Mouse (Mus musculus): ENCODE data around the gene B230307C23Rik. TPM values are rescaled to one million over a fixed set of nuclear protein-coding genes. Genes with fewer than 3 reads are reported as not detected.
"Not testable (repeated sequence)": the region's sequence is repeated elsewhere in the genome, so short reads cannot be mapped to it uniquely, and the experiment has no call there.

Gene B230307C23Rik
- total RNA-seq, 2 experiments from 2014 or later = 18.8 to 30.4 TPM

DNA sequence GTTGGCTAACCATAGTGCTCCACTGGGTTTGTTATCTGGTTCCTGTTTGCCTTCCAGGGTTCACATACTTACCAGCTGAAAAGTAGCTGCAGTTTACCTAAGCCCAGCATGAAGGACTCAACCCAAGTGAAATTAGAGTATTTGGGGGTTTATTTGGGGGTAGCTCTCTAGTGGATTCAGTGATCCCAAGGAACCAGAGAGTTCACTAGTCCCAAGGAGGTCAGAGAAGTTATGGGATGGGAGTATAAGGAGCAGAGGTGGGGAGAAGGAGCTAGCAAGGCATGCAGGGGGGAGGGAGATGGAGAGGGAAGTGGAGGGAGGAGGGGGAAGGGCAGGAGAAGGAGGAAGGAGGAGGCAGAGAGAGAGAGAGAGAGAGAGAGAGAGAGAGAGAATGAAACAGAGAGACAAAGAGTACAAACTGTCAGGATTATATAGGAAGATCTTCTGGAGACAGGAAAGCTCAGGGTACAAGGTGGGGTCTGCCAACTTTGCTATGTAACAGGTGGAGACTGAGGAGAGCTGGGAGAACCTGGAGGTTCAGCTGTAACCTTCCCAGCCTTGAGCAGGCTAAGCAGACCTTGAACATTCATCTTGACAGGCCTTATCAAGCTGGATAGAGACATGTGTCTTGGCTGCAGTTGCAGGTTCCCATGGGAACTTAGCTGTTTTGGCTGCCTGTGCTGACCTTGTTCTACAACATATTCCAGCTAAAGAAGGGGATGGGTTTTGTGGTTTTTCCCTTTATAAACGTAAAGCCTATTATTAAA lies 1.1 kb upstream of the B230307C23Rik start:
- DNase-seq (ENCODE audit: low spot score in 2 of 2) = peak; percentile 10 to 18

DNA sequence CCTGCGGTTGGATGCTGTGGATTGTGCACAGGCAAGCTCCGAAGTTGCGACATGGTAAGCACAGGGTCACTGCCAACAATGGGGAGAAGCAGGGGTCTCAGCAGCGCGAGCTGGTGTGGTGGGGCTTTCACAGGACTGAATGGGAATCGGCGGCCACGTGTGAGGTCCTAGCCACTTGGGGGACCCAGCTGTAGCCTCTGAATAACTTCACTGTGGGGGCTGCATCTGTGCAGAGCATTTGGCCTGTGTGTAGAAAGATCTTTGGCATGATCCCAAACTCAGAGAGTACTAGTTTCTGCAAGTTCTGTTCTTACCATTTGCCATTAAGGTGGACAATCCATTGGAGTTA lies 242 bp downstream of the B230307C23Rik start:
- DNase-seq (ENCODE audit: low spot score in 2 of 2) = not testable (repeated sequence)

DNA sequence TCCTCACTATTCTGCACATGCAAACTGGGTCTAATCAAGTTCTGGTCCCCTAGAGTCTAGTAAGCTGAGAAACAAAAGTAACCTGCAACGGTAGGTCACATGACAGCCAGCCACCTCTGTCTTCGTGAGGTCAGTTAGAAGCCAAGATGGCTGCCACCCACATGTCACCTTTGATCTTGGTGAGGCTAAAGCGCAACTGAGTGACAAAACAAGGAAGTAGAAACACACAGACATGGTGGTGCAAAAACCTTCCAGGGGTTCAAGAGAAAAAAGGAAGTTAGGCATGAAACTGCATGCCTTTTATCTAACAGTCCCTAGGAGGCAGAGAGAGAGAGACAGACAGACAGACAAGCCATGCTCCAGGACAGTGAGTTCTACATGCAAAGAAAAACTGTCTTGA lies 25.0 kb downstream of the B230307C23Rik start:
- no peak for DNase-seq (ENCODE audit: low spot score in 2 of 2)

DNA sequence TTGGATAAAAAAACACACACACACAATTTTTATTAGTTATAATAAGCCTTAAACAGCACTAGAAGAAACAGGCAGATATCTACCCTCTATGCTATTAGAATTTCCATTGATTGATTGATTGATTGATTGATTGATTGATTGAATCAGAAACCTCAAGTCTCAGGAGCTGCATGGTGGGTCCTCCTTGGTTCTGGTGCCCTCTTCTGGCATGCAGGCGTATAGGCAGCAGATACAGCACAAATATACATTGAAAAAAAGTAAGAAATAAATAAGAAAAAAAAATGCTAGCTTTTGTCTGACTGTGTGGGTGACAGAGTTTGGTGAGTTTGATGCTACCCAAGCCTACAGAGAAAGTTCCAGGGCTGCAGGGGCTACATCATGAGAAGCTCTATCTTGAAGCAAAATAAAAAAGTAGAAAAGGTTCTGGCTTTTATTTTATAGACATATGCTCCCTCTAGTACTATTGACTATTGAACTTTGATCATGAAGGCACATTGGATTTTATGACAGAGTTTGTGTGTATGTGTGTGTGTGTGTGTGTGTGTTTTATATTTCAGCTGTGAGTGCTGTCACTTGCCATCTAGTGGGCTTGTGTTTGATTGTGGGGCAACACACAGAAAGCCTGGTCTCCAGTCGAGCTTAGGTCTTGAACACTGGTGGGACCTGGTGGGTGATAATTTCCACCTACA lies 25.7 kb downstream of the B230307C23Rik start:
- DNase-seq (ENCODE audit: low spot score in 2 of 2) = no peak

DNA sequence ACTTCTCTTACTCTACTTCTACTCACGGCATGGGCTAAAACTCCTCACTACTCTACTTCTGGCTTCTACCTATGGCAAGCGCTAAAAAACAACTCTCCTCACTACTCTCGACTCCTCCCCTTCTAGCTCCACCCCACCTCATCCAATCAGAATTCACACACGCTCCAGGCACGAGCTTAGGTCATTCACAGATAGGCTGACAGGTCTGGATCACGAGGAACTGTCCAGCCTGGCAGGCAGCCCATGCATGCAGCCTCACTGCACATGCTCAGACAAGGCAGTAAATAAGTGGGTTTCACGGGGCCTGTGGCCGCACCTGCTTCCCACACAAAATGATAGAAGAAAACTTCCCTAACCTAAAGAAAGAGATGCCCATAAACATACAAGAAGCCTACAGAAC lies 29.1 kb downstream of the B230307C23Rik start:
- DNase-seq (ENCODE audit: low spot score in 2 of 2) = not testable (repeated sequence)

DNA sequence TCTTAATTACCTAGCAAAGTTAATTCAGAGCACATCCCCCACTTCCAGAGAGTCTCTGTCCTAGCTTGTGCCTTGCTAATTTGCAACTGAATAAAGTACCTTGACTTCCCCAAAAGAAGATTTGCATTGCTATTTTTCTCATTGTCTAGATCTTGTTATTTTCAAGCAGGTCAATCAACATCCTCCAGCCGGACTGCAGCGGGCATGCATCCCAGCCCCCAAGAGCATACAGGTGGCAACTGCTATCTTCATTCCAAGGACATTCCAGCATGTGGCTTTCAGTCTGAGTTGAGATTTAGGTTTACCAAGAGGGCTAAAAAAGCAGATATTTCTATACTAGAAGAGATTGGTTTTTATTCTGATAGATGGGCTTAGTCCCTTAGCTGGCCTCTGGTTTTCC lies 37.9 kb downstream of the B230307C23Rik start:
- not testable (repeated sequence) for DNase-seq (ENCODE audit: low spot score in 2 of 2)

DNA sequence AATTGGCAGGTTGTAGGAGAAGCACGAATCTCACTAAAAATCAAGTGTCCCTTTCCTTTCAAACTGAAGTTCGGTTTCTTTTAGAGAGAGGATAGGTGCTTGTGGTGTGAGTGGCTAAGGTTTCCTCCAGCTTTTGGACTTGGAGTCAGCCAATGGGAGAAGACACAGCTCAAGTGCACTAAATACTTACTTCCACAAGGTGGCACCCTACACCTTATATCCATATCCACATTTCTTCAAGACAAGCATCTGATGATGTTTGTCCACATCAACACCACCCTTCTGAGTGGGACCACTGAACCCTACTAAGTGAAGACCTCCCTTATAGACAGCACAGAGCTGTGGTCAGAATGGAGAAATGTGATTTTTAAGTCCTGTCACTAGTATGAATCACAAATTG lies 44.6 kb downstream of the B230307C23Rik start:
- peak in 1 of 2 experiments; percentile 14 for DNase-seq (ENCODE audit: low spot score in 2 of 2)

DNA sequence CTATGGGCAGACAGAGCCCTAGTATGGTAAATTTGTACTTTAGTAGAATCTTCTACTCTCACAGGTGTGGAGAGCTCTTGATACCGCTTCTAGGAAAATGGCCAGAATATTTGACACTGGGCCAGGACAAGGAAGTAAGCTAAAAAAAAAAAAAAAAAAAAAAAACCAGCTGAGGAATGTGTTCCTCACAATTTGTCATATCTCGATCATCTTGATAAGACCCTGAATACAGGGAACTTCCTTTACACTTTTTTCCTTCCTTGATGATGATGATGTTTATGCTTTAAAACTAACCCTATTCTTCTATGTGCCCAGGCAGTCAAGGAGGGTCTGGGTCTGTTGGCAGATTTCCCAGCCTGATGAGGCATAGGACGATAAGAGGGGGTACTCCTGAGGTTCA lies 82.3 kb downstream of the B230307C23Rik start:
- DNase-seq (ENCODE audit: low spot score in 2 of 2) = not testable (repeated sequence)

DNA sequence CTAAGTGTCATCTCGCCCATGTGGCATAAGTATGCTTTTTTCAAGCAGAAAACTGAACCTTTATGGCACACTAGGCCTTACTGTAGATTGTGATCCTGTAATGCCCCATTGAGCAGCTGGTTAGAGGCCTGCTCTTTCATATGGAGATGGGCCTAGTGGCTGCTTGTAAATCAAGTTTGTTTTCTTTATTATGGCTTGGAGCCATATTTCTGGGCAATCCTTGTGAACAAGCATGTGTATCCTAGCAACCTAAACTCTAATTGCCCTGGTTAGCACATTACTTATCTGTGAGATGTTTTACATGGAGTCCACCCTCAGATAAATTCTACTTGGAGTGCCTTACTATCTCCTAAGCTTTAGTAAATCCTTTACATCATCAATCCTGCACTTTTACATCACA lies 84.0 kb downstream of the B230307C23Rik start:
- not testable (repeated sequence) for DNase-seq (ENCODE audit: low spot score in 2 of 2)

Other genes starting within 250 kb of the B230307C23Rik start
- under 1 TPM; 0.36 to 0.39 TPM for gene Ripk4, start 233.5 kb upstream of the B230307C23Rik start, total RNA-seq (2021)
- gene Prdm15, start 145.5 kb upstream of the B230307C23Rik start, total RNA-seq (2021) = 10 to 100 TPM; 16.6 to 21.0 TPM
- 10 to 100 TPM; 22.1 to 26.3 TPM for gene C2cd2, start 34.7 kb upstream of the B230307C23Rik start, total RNA-seq (2021)
- 10 to 100 TPM; 23.9 TPM for gene Zbtb21, start 34.7 kb upstream of the B230307C23Rik start, total RNA-seq (2021)
- gene A630089N07Rik, start 85.1 kb downstream of the B230307C23Rik start, total RNA-seq (2021) = 1 to 10 TPM; 9.0 to 9.5 TPM